Mouse (Mus musculus): ENCODE data around the gene Tas1r3. TPM values are rescaled to one million over a fixed set of nuclear protein-coding genes. Genes with fewer than 3 reads are reported as not detected.
A peak's percentile ranks its signal among the peaks of the same experiment; 100 is the strongest.

The Tas1r3 gene
- polyA plus RNA-seq, 1 experiment from 2014 or later, result 0.09 TPM

DNA sequence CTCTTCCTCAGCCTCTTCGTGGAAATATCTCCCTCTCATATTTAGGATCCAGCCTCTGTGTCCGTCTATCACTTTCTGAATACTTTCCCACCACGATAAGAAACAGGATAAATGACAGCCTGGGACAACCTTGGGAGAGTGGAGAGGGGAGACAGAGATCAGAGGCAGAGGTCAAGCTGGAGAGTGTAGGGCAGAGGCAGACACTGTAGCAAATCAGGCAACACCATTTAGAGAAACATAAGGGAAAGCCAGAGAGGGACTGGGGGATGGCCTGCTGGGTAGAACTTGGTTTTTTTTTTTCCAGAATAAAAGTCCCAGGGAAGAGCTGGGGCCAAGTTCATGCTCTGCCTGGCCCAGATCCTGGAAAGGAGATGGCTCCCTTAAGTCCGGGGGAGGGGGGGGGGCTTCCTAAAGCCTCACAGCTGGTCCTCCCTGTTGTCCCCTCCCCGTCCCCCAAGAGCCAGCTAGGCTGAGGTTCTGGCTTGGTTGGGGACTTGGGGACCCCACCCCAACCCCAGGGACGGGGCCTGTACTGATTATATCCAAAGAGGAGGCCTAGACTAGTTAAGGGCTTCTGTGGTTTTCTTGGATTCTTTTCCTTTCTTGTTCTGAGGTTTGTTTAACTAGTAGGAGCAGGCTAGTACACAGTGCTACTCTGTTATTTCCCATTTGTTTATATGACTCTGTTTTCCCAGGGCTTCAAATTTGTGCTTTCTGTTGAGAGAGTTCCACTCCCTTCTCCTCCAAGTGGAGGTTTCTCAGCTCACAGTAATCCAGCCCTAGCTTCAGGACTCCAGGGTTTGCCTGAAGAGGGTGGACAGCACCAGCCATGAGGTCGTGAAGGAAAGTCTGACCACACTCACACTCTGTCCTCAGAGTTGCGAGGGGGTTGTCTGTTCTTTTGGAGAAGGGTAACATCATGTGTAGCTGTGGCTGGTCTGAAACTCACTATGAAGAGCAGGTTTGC lies 24.7 kb downstream of the Tas1r3 start:
- H3K9me3 ChIP-seq (ENCODE audit: low read length), result no peaks in the 10 kb centered on the region
- 58% methylated on average over 8 of the region's 8 CpGs for WGBS (ENCODE audit: insufficient replicate concordance)
- TF ChIP-seq CTCF (IDR thresholded peaks at IDR 0.05; ENCODE audit: low read depth), result no peak
- no peak for TF ChIP-seq EP300 (IDR thresholded peaks at IDR 0.05; ENCODE audit: low read depth)
- peak overlapping the region; percentile 51; the same call in 1 of the 2 replicates for H3K27ac ChIP-seq (ENCODE audit: low read depth)
- H3K36me3 ChIP-seq (replicated peaks; ENCODE audit: insufficient read depth, low read length), result no peaks in the 10 kb centered on the region
- H3K4me3 ChIP-seq (ENCODE audit: low read depth, low read length), result no peak overlapping the region
- no peak for ATAC-seq
- H3K4me1 ChIP-seq (ENCODE audit: insufficient read depth), result peaks cover 18% of the 10 kb centered on the region
- DNase-seq, result no peak
- peaks cover 4% of the 10 kb centered on the region; the same call in 1 of the 2 replicates for H3K27me3 ChIP-seq (ENCODE audit: insufficient read depth, low read length)
- H3K4me2 ChIP-seq (ENCODE audit: low read depth, low read length), result no peak overlapping the region
- H3K9ac ChIP-seq (replicated peaks), result no peak overlapping the region; the same call in 1 of the 2 replicates

GRCm38 (mm10) chr4:155837404-155838010 lies 25.7 kb downstream of the Tas1r3 start:
- ATAC-seq, result no peak
- no peak overlapping the region for H3K27ac ChIP-seq (ENCODE audit: low read depth)
- 43% methylated on average over 11 of the region's 11 CpGs for WGBS (ENCODE audit: insufficient replicate concordance)

DNA sequence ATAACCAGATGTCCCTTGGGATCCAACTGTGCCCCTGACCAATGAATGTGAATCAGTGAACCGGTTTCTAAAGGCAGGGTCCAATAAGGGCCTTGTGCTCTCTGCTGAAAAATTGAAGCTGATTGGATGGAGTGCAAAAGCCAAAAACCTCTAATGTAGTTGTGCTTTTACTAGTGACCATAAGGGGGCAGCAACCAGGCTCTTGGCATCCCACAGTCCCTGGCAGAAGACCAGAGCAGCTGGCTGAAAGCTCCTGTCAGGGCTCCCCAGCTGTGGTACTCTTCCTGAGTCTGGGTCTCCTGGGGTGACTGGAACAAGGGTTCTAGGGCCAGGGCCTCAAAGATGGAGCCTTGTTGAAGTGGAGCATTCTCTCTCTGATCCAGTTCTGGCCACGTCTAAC lies 29.3 kb downstream of the Tas1r3 start:
- H3K27me3 ChIP-seq (ENCODE audit: insufficient read depth, low read length), result no peaks in the 10 kb centered on the region
- H3K4me2 ChIP-seq (ENCODE audit: low read depth, low read length), result no peak overlapping the region
- H3K9me3 ChIP-seq (ENCODE audit: low read length), result no peaks in the 10 kb centered on the region
- no peak overlapping the region for H3K4me3 ChIP-seq (ENCODE audit: low read depth, low read length)
- no peak overlapping the region for H3K9ac ChIP-seq (replicated peaks)
- ATAC-seq (peak; percentile 31), DNase-seq (peak; percentile 78)
- H3K4me1 ChIP-seq (ENCODE audit: insufficient read depth), result peaks cover 23% of the 10 kb centered on the region
- H3K27ac ChIP-seq (ENCODE audit: low read depth), result 0 out of 2 replicates have a peak overlapping the region, but pooled peaks have one; percentile 22
- peaks cover 8% of the 10 kb centered on the region; the same call in 1 of the 2 replicates for H3K36me3 ChIP-seq (replicated peaks; ENCODE audit: insufficient read depth, low read length)
- WGBS (ENCODE audit: insufficient replicate concordance), result 40% methylated on average over 2 of the region's 2 CpGs
- TF ChIP-seq CTCF (IDR thresholded peaks at IDR 0.05; ENCODE audit: low read depth), result peak; percentile 87
- TF ChIP-seq EP300 (IDR thresholded peaks at IDR 0.05; ENCODE audit: low read depth), result no peak

More at GRCm38 (mm10) chr4:155837404-155838010, 25.7 kb downstream of the Tas1r3 start:
- no peaks in the 10 kb centered on the region for H3K9me3 ChIP-seq (ENCODE audit: low read length)
- peaks cover 4% of the 10 kb centered on the region; the same call in 1 of the 2 replicates for H3K27me3 ChIP-seq (ENCODE audit: insufficient read depth, low read length)
- peaks cover 7% of the 10 kb centered on the region; the same call in 1 of the 2 replicates for H3K36me3 ChIP-seq (replicated peaks; ENCODE audit: insufficient read depth, low read length)
- H3K4me2 ChIP-seq (ENCODE audit: low read depth, low read length), result no peak overlapping the region
- TF ChIP-seq EP300 (IDR thresholded peaks at IDR 0.05; ENCODE audit: low read depth) (no peak), CTCF (IDR thresholded peaks at IDR 0.05; ENCODE audit: low read depth) (no peak)
- H3K4me3 ChIP-seq (ENCODE audit: low read depth, low read length), result no peak overlapping the region
- H3K9ac ChIP-seq (replicated peaks), result no peak overlapping the region
- H3K4me1 ChIP-seq (ENCODE audit: insufficient read depth), result peaks cover 28% of the 10 kb centered on the region
- peak; percentile 34 for DNase-seq

GRCm38 (mm10) chr4:155833234-155833633 lies 29.9 kb downstream of the Tas1r3 start:
- TF ChIP-seq CTCF (IDR thresholded peaks at IDR 0.05; ENCODE audit: low read depth) (no peak), EP300 (IDR thresholded peaks at IDR 0.05; ENCODE audit: low read depth) (no peak)
- H3K27ac ChIP-seq (ENCODE audit: low read depth), result no peak overlapping the region
- H3K4me1 ChIP-seq (ENCODE audit: insufficient read depth), result peaks cover 23% of the 10 kb centered on the region
- no peaks in the 10 kb centered on the region for H3K27me3 ChIP-seq (ENCODE audit: insufficient read depth, low read length)
- H3K9me3 ChIP-seq (ENCODE audit: low read length), result no peaks in the 10 kb centered on the region
- no peak overlapping the region for H3K4me2 ChIP-seq (ENCODE audit: low read depth, low read length)
- H3K36me3 ChIP-seq (replicated peaks; ENCODE audit: insufficient read depth, low read length), result peaks cover 8% of the 10 kb centered on the region; the same call in 1 of the 2 replicates
- ATAC-seq, result no peak
- H3K4me3 ChIP-seq (ENCODE audit: low read depth, low read length), result no peak overlapping the region
- H3K9ac ChIP-seq (replicated peaks), result no peak overlapping the region
- DNase-seq, result no peak
- WGBS (ENCODE audit: insufficient replicate concordance), result 74% methylated on average over 4 of the region's 4 CpGs

GRCm38 (mm10) chr4:155832321-155832720 lies 30.8 kb downstream of the Tas1r3 start:
- peak overlapping the region; percentile 91 for H3K27ac ChIP-seq (ENCODE audit: low read depth)
- peak overlapping the region; percentile 95 for H3K9ac ChIP-seq (replicated peaks)
- H3K9me3 ChIP-seq (ENCODE audit: low read length), result no peaks in the 10 kb centered on the region
- peaks cover 23% of the 10 kb centered on the region for H3K4me1 ChIP-seq (ENCODE audit: insufficient read depth)
- ATAC-seq, result no peak
- peaks cover 8% of the 10 kb centered on the region; the same call in 1 of the 2 replicates for H3K36me3 ChIP-seq (replicated peaks; ENCODE audit: insufficient read depth, low read length)
- H3K27me3 ChIP-seq (ENCODE audit: insufficient read depth, low read length), result no peaks in the 10 kb centered on the region
- TF ChIP-seq CTCF (IDR thresholded peaks at IDR 0.05; ENCODE audit: low read depth) (no peak), EP300 (IDR thresholded peaks at IDR 0.05; ENCODE audit: low read depth) (no peak)
- WGBS (ENCODE audit: insufficient replicate concordance), result 48% methylated on average over 10 of the region's 10 CpGs
- peak overlapping the region; percentile 98 for H3K4me3 ChIP-seq (ENCODE audit: low read depth, low read length)
- H3K4me2 ChIP-seq (ENCODE audit: low read depth, low read length), result peak overlapping the region; percentile 80
- no peak for DNase-seq

GRCm38 (mm10) chr4:155831831-155832230 lies 31.3 kb downstream of the Tas1r3 start:
- under 1% methylated on average over 25 of the region's 25 CpGs for WGBS (ENCODE audit: insufficient replicate concordance)
- peak; percentile 16 for ATAC-seq
- H3K9ac ChIP-seq (replicated peaks), result peak overlapping the region; percentile 95

More at GRCm38 (mm10) chr4:155831831-155832230, 31.3 kb downstream of the Tas1r3 start:
- H3K27ac ChIP-seq (ENCODE audit: low read depth), result peak overlapping the region; percentile 91
- no peaks in the 10 kb centered on the region for H3K27me3 ChIP-seq (ENCODE audit: insufficient read depth, low read length)
- H3K4me3 ChIP-seq (ENCODE audit: low read depth, low read length), result peak overlapping the region; percentile 98
- H3K36me3 ChIP-seq (replicated peaks; ENCODE audit: insufficient read depth, low read length), result peaks cover 12% of the 10 kb centered on the region
- peak overlapping the region; percentile 80 for H3K4me2 ChIP-seq (ENCODE audit: low read depth, low read length)
- H3K4me1 ChIP-seq (ENCODE audit: insufficient read depth), result peaks cover 23% of the 10 kb centered on the region
- no peaks in the 10 kb centered on the region for H3K9me3 ChIP-seq (ENCODE audit: low read length)
- no peak for DNase-seq
- no peak for TF ChIP-seq EP300 (IDR thresholded peaks at IDR 0.05; ENCODE audit: low read depth)
- TF ChIP-seq CTCF (IDR thresholded peaks at IDR 0.05; ENCODE audit: low read depth), result no peak
